Mouse (Mus musculus): ENCODE data around the gene Iyd.

DNA sequence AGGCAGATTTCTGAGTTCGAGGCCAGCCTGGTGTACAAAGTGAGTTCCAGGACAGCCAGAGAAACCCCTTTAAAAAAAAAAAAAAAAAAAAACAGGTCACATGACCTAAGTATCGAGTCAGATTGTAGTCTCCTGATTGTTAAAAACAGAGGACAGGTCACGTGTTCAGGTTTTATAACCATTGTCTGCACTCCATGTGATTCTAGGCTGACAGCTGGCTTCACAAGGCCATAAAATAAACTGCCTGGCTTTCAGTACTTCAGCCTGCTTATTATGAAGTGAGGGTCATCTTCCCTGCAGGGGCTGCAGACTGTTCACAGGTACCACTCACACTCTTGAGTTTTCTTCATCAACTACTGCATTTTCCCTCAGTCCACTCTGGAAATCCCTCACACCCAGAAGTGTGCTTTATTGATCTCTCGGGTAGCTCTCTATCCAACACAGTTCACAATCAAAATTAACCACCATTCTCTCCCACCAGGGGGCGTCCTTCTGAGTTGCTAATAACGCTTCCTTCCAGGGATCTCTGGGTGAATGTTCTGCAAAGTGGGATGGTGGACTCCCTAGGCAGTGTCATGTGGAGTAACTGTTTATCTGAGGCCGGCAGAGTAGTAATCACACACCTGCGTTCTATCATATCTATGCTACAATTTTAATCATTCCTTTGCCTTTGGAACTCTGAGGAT, 27.3 kb upstream of the Iyd start:
- TF ChIP-seq POLR2A (IDR thresholded peaks at IDR 0.05; ENCODE audit: borderline replicate concordance, low read depth, low read length) (no peak), CTCF (IDR thresholded peaks at IDR 0.05; ENCODE audit: low read depth, low read length) (no peak)
